Mouse (Mus musculus) testis, adult 2 months (tissue): ENCODE results near the gene Lrp10.

Experiments used
- CTCF ChIP-seq: fragments of 200-500 bp; IDR thresholded peaks from 2 replicates; pipeline ENCODE4 v1.5.1; 2012; ENCODE audit warnings: low read depth, mild to moderate bottlenecking, inconsistent platforms, low read length, moderate library complexity; ENCODE audit not compliant: control insufficient read depth, insufficient read depth, insufficient replicate concordance
- POLR2A ChIP-seq: fragments of 200-500 bp; IDR thresholded peaks from 2 replicates; pipeline ENCODE4 v1.6.1; 2012; ENCODE audit warnings: low read depth, mild to moderate bottlenecking, inconsistent platforms, low read length, moderate library complexity; ENCODE audit not compliant: control insufficient read depth

DNA sequence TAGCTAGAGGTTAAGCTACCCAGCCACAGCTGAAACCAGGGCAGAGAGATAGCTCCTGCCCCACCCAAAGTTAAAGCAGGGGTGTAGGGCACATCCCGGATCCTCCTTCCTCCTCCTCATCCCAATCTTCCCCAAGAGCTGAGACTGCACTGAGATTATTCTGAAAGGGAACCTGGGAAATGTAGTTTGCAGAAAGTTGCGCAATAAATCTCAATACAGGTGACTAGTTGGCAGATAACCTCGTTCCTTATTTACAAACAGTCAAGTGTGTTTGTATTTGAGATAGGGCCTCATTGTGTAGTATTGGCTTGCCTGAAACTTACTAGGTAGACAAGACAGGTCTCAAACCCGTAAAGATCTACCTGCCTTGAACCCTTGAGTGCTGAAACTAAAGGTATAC, 1.8 kb upstream of the Lrp10 start:
- no peak for TF ChIP-seq POLR2A
- TF ChIP-seq CTCF: no peak
